ENCODE assay signal across 27 mouse cellular contexts in genomic region chr3:152856095-152856494, GRCm38 (mm10).
DNase-seq lines count a peak whose midpoint lies in the region; ATAC-seq lines count a peak whose summit lies in the region.
"Had no signal": no experiment of that assay in that cellular context is flagged by ENCODE, and none has a peak within 500 bp of the region (broad histone marks: within the 10 kb centered on the region; RNA-seq: fewer than 3 reads in every experiment).

No protein-coding gene starts in this region.

- no peaks in the 10 kb centered on the region for H3K27me3 ChIP-seq in hindbrain, embryonic 11.5 days (ENCODE audit: control insufficient read depth, insufficient read depth, low read length)
- no peaks in the 10 kb centered on the region for H3K27me3 ChIP-seq in hindbrain, embryonic 10.5 days (ENCODE audit: insufficient read depth, poor library complexity, severe bottlenecking)
- no peaks in the 10 kb centered on the region for H3K27me3 ChIP-seq in neural tube, embryonic 12.5 days (replicated peaks)
- H3K27me3 ChIP-seq in neural tube, embryonic 15.5 days (replicated peaks), result 0 out of 2 replicates have a peak, but pooled peaks cover 3% of the 10 kb centered on the region
- no peaks in the 10 kb centered on the region for H3K27me3 ChIP-seq in hindbrain, embryonic 15.5 days
- no peaks in the 10 kb centered on the region for H3K27me3 ChIP-seq in splenic B cell, adult 2 months (ENCODE audit: control insufficient read depth, insufficient read depth, low read length, poor library complexity, severe bottlenecking)
- H3K27me3 ChIP-seq: embryonic facial prominence, embryonic 12.5 days; kidney, embryonic 15.5 days; liver, embryonic 15.5 days; lung, embryonic 15.5 days; stomach, embryonic 15.5 days had no signal

- H3K9me3 ChIP-seq in hindbrain, embryonic 11.5 days (ENCODE audit: control insufficient read depth, low read length), result no peaks in the 10 kb centered on the region
- no peaks in the 10 kb centered on the region for H3K9me3 ChIP-seq in hindbrain, embryonic 10.5 days
- no peaks in the 10 kb centered on the region for H3K9me3 ChIP-seq in neural tube, embryonic 12.5 days
- no peaks in the 10 kb centered on the region for H3K9me3 ChIP-seq in neural tube, embryonic 15.5 days (replicated peaks)
- H3K9me3 ChIP-seq in hindbrain, embryonic 15.5 days, result no peaks in the 10 kb centered on the region
- H3K9me3 ChIP-seq: embryonic facial prominence, embryonic 12.5 days; kidney, embryonic 15.5 days; limb, embryonic 10.5 days; liver, embryonic 15.5 days; lung, embryonic 15.5 days; stomach, embryonic 15.5 days had no signal

- no peaks in the 10 kb centered on the region for H3K36me3 ChIP-seq in hindbrain, embryonic 11.5 days (ENCODE audit: control insufficient read depth, insufficient read depth, low read length)
- no peaks in the 10 kb centered on the region for H3K36me3 ChIP-seq in hindbrain, embryonic 10.5 days
- H3K36me3 ChIP-seq in neural tube, embryonic 12.5 days, result no peaks in the 10 kb centered on the region
- no peaks in the 10 kb centered on the region for H3K36me3 ChIP-seq in neural tube, embryonic 15.5 days
- H3K36me3 ChIP-seq in hindbrain, embryonic 15.5 days, result no peaks in the 10 kb centered on the region
- no peaks in the 10 kb centered on the region for H3K36me3 ChIP-seq in splenic B cell, adult 2 months (ENCODE audit: control insufficient read depth, insufficient read depth, low read length, poor library complexity, severe bottlenecking)
- H3K36me3 ChIP-seq: embryonic facial prominence, embryonic 12.5 days; kidney, embryonic 15.5 days; limb, embryonic 10.5 days; liver, embryonic 15.5 days; lung, embryonic 15.5 days; stomach, embryonic 15.5 days had no signal

- no peak for DNase-seq in hindbrain, embryonic 11.5 days (ENCODE audit: low spot score)
- DNase-seq in hindbrain, embryonic 10.5 days (ENCODE audit: low spot score), result no peak
- DNase-seq in splenic B cell, adult 2 months (ENCODE audit: low read depth, low spot score), result peak; percentile 42
- no peak for DNase-seq in right cerebral cortex, adult 2 months (ENCODE audit: low spot score in 2 of 2)
- DNase-seq in heart, postnatal 4 days, result no peak
- DNase-seq: adrenal gland, adult 8-10 months; cerebellum, adult 18-20 months; cerebellum, postnatal 14 days; heart, adult 11 months; kidney, adult 11 months; kidney, postnatal 36 days; liver; right cerebral cortex, postnatal 4 days; thymus, postnatal 36 days had no signal

- H3K4me3 ChIP-seq in hindbrain, embryonic 11.5 days (ENCODE audit: low read depth, low read length), result no peak overlapping the region
- no peak overlapping the region for H3K4me3 ChIP-seq in hindbrain, embryonic 10.5 days
- H3K4me3 ChIP-seq in neural tube, embryonic 12.5 days, result no peak overlapping the region
- H3K4me3 ChIP-seq in neural tube, embryonic 15.5 days (replicated peaks), result no peak overlapping the region
- no peak overlapping the region for H3K4me3 ChIP-seq in hindbrain, embryonic 15.5 days
- H3K4me3 ChIP-seq: embryonic facial prominence, embryonic 12.5 days; kidney, embryonic 15.5 days; limb, embryonic 10.5 days; liver, embryonic 15.5 days; lung, embryonic 15.5 days; stomach, embryonic 15.5 days had no signal

- peak; percentile 49 for ATAC-seq in hindbrain, embryonic 11.5 days (ENCODE audit: low FRiP score)
- ATAC-seq in neural tube, embryonic 12.5 days (ENCODE audit: low FRiP score, low read depth), result peak; percentile 66; the same call in 1 of the 2 replicates
- ATAC-seq in neural tube, embryonic 15.5 days (ENCODE audit: low FRiP score), result no peak
- peak; percentile 40; the same call in 1 of the 2 replicates for ATAC-seq in hindbrain, embryonic 15.5 days (ENCODE audit: low FRiP score, low read depth)
- ATAC-seq: activated CD4-positive, CD25-positive, alpha-beta regulatory T cell, adult 4 months; forebrain, embryonic 14.5 days had no signal

- H3K9ac ChIP-seq in hindbrain, embryonic 11.5 days (ENCODE audit: low read depth, low read length), result no peak overlapping the region
- H3K9ac ChIP-seq in neural tube, embryonic 12.5 days, result no peak overlapping the region
- H3K9ac ChIP-seq in neural tube, embryonic 15.5 days (replicated peaks), result no peak overlapping the region
- H3K9ac ChIP-seq in hindbrain, embryonic 15.5 days, result no peak overlapping the region
- H3K9ac ChIP-seq: embryonic facial prominence, embryonic 12.5 days; kidney, embryonic 15.5 days; liver, embryonic 15.5 days; lung, embryonic 15.5 days; stomach, embryonic 15.5 days had no signal

- no peak overlapping the region for H3K4me2 ChIP-seq in hindbrain, embryonic 11.5 days (replicated peaks; ENCODE audit: low read depth, low read length)
- H3K4me2 ChIP-seq in neural tube, embryonic 12.5 days (replicated peaks), result no peak overlapping the region
- no peak overlapping the region for H3K4me2 ChIP-seq in neural tube, embryonic 15.5 days
- no peak overlapping the region for H3K4me2 ChIP-seq in hindbrain, embryonic 15.5 days
- H3K4me2 ChIP-seq: embryonic facial prominence, embryonic 12.5 days; heart, embryonic 11.5 days; kidney, embryonic 15.5 days; liver, embryonic 15.5 days; lung, embryonic 15.5 days; stomach, embryonic 15.5 days had no signal

- 61% methylated on average over 10 of the region's 10 CpGs for WGBS in hindbrain, embryonic 11.5 days
- 71% methylated on average over 10 of the region's 10 CpGs for WGBS in hindbrain, embryonic 10.5 days
- 50% methylated on average over 10 of the region's 10 CpGs for WGBS in neural tube, embryonic 12.5 days
- 37% methylated on average over 10 of the region's 10 CpGs for WGBS in neural tube, embryonic 15.5 days
- WGBS in hindbrain, embryonic 15.5 days, result 30% methylated on average over 10 of the region's 10 CpGs

- H3K27ac ChIP-seq in hindbrain, embryonic 11.5 days (ENCODE audit: low read depth, low read length), result no peak overlapping the region
- no peak overlapping the region for H3K27ac ChIP-seq in hindbrain, embryonic 10.5 days
- H3K27ac ChIP-seq in neural tube, embryonic 12.5 days, result no peak overlapping the region
- no peak overlapping the region for H3K27ac ChIP-seq in neural tube, embryonic 15.5 days (replicated peaks)
- H3K27ac ChIP-seq in hindbrain, embryonic 15.5 days (replicated peaks), result peak overlapping the region; percentile 35; the same call in 1 of the 2 replicates
- H3K27ac ChIP-seq: embryonic facial prominence, embryonic 12.5 days; limb, embryonic 10.5 days; liver, embryonic 15.5 days; lung, embryonic 15.5 days; macrophage; stomach, embryonic 15.5 days had no signal

- no peaks in the 10 kb centered on the region for H3K4me1 ChIP-seq in hindbrain, embryonic 11.5 days (replicated peaks; ENCODE audit: control insufficient read depth, insufficient read depth, low read length)
- peaks cover 15% of the 10 kb centered on the region for H3K4me1 ChIP-seq in hindbrain, embryonic 10.5 days (replicated peaks)
- no peaks in the 10 kb centered on the region for H3K4me1 ChIP-seq in neural tube, embryonic 12.5 days
- peaks cover 19% of the 10 kb centered on the region for H3K4me1 ChIP-seq in neural tube, embryonic 15.5 days
- H3K4me1 ChIP-seq in hindbrain, embryonic 15.5 days (replicated peaks), result peaks cover 18% of the 10 kb centered on the region
- H3K4me1 ChIP-seq: liver, embryonic 15.5 days; lung, embryonic 15.5 days; stomach, embryonic 15.5 days had no signal
